Mouse (Mus musculus) thymus, adult 2 months (tissue): ENCODE measurements at regions not wholly inside any gene's neighbourhood (a gene's known extent, or its start where the extent isn't known, plus 50 kb on each side); places are given as distances from the start of the nearest gene placed in this dataset.

Experiments used
- CTCF ChIP-seq: fragments of 200-500 bp; IDR thresholded peaks from 2 replicates; pipeline ENCODE4 v1.5.1; 2012; ENCODE audit warnings: mild to moderate bottlenecking, control low read depth, low read length, moderate library complexity, borderline replicate concordance; ENCODE audit not compliant: control insufficient read depth, poor library complexity, insufficient read depth; ENCODE audit errors: extremely low read depth
- POLR2A ChIP-seq: fragments of 200-500 bp; IDR thresholded peaks from 2 replicates; pipeline ENCODE4 v1.6.1; 2012; ENCODE audit warnings: mild to moderate bottlenecking, low read length, control low read depth, moderate library complexity; ENCODE audit not compliant: control insufficient read depth, poor library complexity, insufficient read depth; ENCODE audit errors: extremely low read depth

DNA sequence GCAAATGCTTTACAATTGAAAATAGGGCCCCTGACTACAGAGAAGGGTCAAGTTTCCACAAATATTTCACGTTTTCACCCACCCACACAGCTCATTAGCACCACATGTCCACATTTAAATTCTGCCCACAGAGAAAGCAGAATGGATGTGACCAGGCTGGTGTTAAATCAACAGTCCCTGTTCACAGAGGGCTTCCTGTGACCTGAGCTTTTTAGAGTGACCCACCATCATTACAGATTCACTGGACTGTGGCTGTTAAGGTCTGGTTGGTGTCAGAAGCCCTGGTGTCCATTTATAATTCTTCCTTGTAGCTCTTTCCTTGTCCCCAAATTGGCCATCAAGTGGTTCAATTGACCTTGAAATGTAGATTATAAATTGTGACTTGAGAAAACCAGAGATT lies 553.2 kb upstream of the Auts2 start:
- TF ChIP-seq CTCF (no peak), POLR2A (no peak)
